Mouse (Mus musculus): Measurements from ENCODE around the gene Myh4. TPM values are rescaled to one million over a fixed set of nuclear protein-coding genes. Genes with fewer than 3 reads are reported as not detected.

Myh4 gene
- total and polyA plus RNA-seq, 3 experiments: not detected

Other genes with a start within 250 kb of the Myh4 start
- gene Tmem220, start 212.9 kb upstream of the Myh4 start, total RNA-seq (2021): 1 to 10 TPM; 6.8 to 8.6 TPM
- gene Tmem220, start 212.9 kb upstream of the Myh4 start, polyA plus RNA-seq (2012; rRNA removed): 2.6 TPM in 2 replicates
- gene Adprm, start 185.4 kb upstream of the Myh4 start, total RNA-seq (2021): 10 to 100 TPM; 23.1 to 26.1 TPM
- 3.8 and 4.1 TPM in 2 replicates for gene Adprm, start 185.4 kb upstream of the Myh4 start, polyA plus RNA-seq (2012; rRNA removed)
- gene Sco1, start 185.4 kb upstream of the Myh4 start, total RNA-seq (2021): 10 to 100 TPM; 19.5 to 22.7 TPM
- gene Sco1, start 185.4 kb upstream of the Myh4 start, polyA plus RNA-seq (2012; rRNA removed): 10.5 and 12.0 TPM in 2 replicates
- gene Myh3, start 159.7 kb upstream of the Myh4 start, total RNA-seq (2021): under 1 TPM; 0.06 to 0.14 TPM
- not detected in 2 replicates for gene Myh3, start 159.7 kb upstream of the Myh4 start, polyA plus RNA-seq (2012; rRNA removed)
- not detected for gene Myh2, start 67.0 kb upstream of the Myh4 start, total RNA-seq (2021)
- gene Myh2, start 67.0 kb upstream of the Myh4 start, polyA plus RNA-seq (2012; rRNA removed): 0.03 TPM in 1 of 2 replicates, not detected in the other
- gene Myh1, start 38.0 kb upstream of the Myh4 start, total RNA-seq (2021): under 1 TPM in 1 of 2 experiments, not detected in 1; 0.07 TPM
- gene Myh1, start 38.0 kb upstream of the Myh4 start, polyA plus RNA-seq (2012; rRNA removed): not detected in 2 replicates
- not detected for gene Myh8, start 39.1 kb downstream of the Myh4 start, total RNA-seq (2021)
- not detected in 2 replicates for gene Myh8, start 39.1 kb downstream of the Myh4 start, polyA plus RNA-seq (2012; rRNA removed)
- gene Myh13, start 83.6 kb downstream of the Myh4 start, total RNA-seq (2021): not detected
- not detected in 2 replicates for gene Myh13, start 83.6 kb downstream of the Myh4 start, polyA plus RNA-seq (2012; rRNA removed)
- 10 to 100 TPM; 33.2 to 78.4 TPM for gene Gas7, start 217.4 kb downstream of the Myh4 start, total RNA-seq (2021)
- 6.9 and 7.4 TPM in 2 replicates for gene Gas7, start 217.4 kb downstream of the Myh4 start, polyA plus RNA-seq (2012; rRNA removed)

Measured in adrenal gland, adult 2 months (tissue).